Mouse (Mus musculus) midbrain, embryonic 15.5 days (tissue): ENCODE measurements around the gene H2afy2. TPM values are rescaled to one million over a fixed set of nuclear protein-coding genes. Genes with fewer than 3 reads are reported as not detected.

ENCODE experiments used
- ATAC-seq: fragments of 200-750 bp; cut with Nextera tagmentation; replicated peaks from 2 replicates; pipeline ENCODE4 v1.8.0; 2017; ENCODE audit warnings: moderate TSS enrichment
- H3K27ac ChIP-seq: fragments of 300-500 bp; sonication (generic); 2 replicates; pipeline ENCODE4 v1.5.1; 2015; ENCODE audit warnings: mild to moderate bottlenecking, inconsistent platforms
- H3K27me3 ChIP-seq: fragments of 300-500 bp; sonication (generic); replicated peaks from 2 replicates; pipeline ENCODE4 v1.6.1; 2015; ENCODE audit warnings: inconsistent platforms
- H3K36me3 ChIP-seq: fragments of 300-500 bp; sonication (generic); replicated peaks from 2 replicates; pipeline ENCODE4 v1.6.1; 2015; ENCODE audit warnings: inconsistent platforms
- H3K4me1 ChIP-seq: fragments of 300-500 bp; sonication (generic); 2 replicates; pipeline ENCODE4 v1.6.1; 2015; ENCODE audit warnings: inconsistent platforms
- H3K4me2 ChIP-seq: fragments of 300-500 bp; sonication (generic); 2 replicates; pipeline ENCODE4 v1.6.1; 2015; ENCODE audit warnings: inconsistent platforms, mild to moderate bottlenecking, moderate library complexity
- H3K4me3 ChIP-seq: fragments of 300-500 bp; sonication (generic); 2 replicates; pipeline ENCODE4 v1.5.1; 2015; ENCODE audit warnings: mild to moderate bottlenecking, inconsistent platforms
- H3K9ac ChIP-seq: fragments of 300-500 bp; sonication (generic); 2 replicates; pipeline ENCODE4 v1.6.1; 2015; ENCODE audit warnings: mild to moderate bottlenecking, inconsistent platforms
- H3K9me3 ChIP-seq: fragments of 300-500 bp; sonication (generic); 2 replicates; pipeline ENCODE4 v1.6.1; 2016; ENCODE audit warnings: inconsistent platforms
- WGBS: fragments of 180-500 bp; shearing (Covaris S2); methylation state at CpG from one replicate; pipeline ENCODE4 v1.1.7; 2015; ENCODE audit warnings: mixed read lengths; 5-methylcytosine and 5-hydroxymethylcytosine counted together
- polyA plus RNA-seq: library from polyadenylated mRNA; unstranded; fragments of >200 nt; fragmentation: Nextera tagmentation; extraction: Ambion mirVana; gene quantifications from 2 replicates; pipeline ENCODE4 v1.2.1, GENCODE M21; 2015

The H2afy2 gene
- polyA plus RNA-seq, 1 experiment from 2014 or later = 327 TPM

DNA sequence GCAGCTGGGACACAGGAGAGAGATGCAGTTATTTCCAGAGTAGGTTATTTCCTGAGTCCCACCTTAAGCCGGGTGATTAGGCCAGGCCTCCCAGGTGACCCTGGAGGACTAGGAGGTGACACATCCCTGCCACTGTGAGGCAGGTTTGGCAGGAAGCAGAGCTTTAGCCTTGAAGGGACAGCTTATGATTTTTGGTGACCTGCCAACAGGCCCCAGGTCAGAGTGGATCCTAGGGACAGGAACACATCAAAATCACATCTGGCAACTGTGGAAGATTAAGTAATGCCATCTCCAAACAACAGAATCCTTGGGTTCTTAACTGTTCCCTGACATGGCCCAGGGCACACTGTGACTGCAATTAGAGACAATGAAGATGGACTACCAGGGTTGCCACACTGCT lies 42.6 kb downstream of the H2afy2 start:
- no peaks in the 10 kb centered on the region for H3K4me1 ChIP-seq
- H3K36me3 ChIP-seq = peaks cover 80% of the 10 kb centered on the region
- no peak overlapping the region for H3K27ac ChIP-seq
- H3K9me3 ChIP-seq = no peaks in the 10 kb centered on the region
- no peak overlapping the region for H3K4me2 ChIP-seq
- H3K9ac ChIP-seq = no peak overlapping the region
- H3K4me3 ChIP-seq = no peak overlapping the region
- ATAC-seq = no peak
- 100% methylated on average over 1 of the region's 1 CpGs for WGBS
- no peaks in the 10 kb centered on the region for H3K27me3 ChIP-seq

GRCm38 (mm10) chr10:61738126-61738525 lies 45.8 kb downstream of the H2afy2 start:
- H3K9me3 ChIP-seq = no peaks in the 10 kb centered on the region
- H3K27me3 ChIP-seq = no peaks in the 10 kb centered on the region
- no peak for ATAC-seq
- no peak overlapping the region for H3K27ac ChIP-seq
- H3K4me1 ChIP-seq = no peaks in the 10 kb centered on the region
- H3K36me3 ChIP-seq = peaks cover 50% of the 10 kb centered on the region
- H3K4me3 ChIP-seq = no peak overlapping the region
- no peak overlapping the region for H3K4me2 ChIP-seq
- no peak overlapping the region for H3K9ac ChIP-seq
- WGBS = 91% methylated on average over 4 of the region's 4 CpGs

GRCm38 (mm10) chr10:61737537-61737936 lies 46.4 kb downstream of the H2afy2 start:
- H3K27ac ChIP-seq = no peak overlapping the region
- no peak overlapping the region for H3K4me3 ChIP-seq
- no peaks in the 10 kb centered on the region for H3K27me3 ChIP-seq
- no peaks in the 10 kb centered on the region for H3K9me3 ChIP-seq
- H3K4me1 ChIP-seq = no peaks in the 10 kb centered on the region
- H3K9ac ChIP-seq = no peak overlapping the region
- peaks cover 44% of the 10 kb centered on the region for H3K36me3 ChIP-seq
- no peak overlapping the region for H3K4me2 ChIP-seq
- 94% methylated on average over 1 of the region's 1 CpGs for WGBS
- no peak for ATAC-seq

- Histone ChIP-seq H3K27me3 (no peaks in the 10 kb centered on the region), H3K9ac (no peak overlapping the region), H3K4me2 (no peak overlapping the region), H3K27ac (peak overlapping the region; percentile 34; the same call in 1 of the 2 replicates), H3K4me1 (no peaks in the 10 kb centered on the region), H3K36me3 (peaks cover 37% of the 10 kb centered on the region), H3K4me3 (no peak overlapping the region), H3K9me3 (no peaks in the 10 kb centered on the region)
- 75% methylated on average over 10 of the region's 10 CpGs for WGBS
- ATAC-seq = no peak; the same call in 1 of the 2 replicates
Measured at GRCm38 (mm10) chr10:61736671-61737078, 47.3 kb downstream of the H2afy2 start.

- H3K9ac ChIP-seq = no peak overlapping the region
- no peak overlapping the region for H3K4me2 ChIP-seq
- H3K27me3 ChIP-seq = no peaks in the 10 kb centered on the region
- no peak for ATAC-seq
- H3K27ac ChIP-seq = no peak overlapping the region
- H3K9me3 ChIP-seq = no peaks in the 10 kb centered on the region
- 57% methylated on average over 3 of the region's 3 CpGs for WGBS
- no peaks in the 10 kb centered on the region for H3K4me1 ChIP-seq
- H3K4me3 ChIP-seq = no peak overlapping the region
- H3K36me3 ChIP-seq = peaks cover 15% of the 10 kb centered on the region; the same call in 1 of the 2 replicates
Measured at GRCm38 (mm10) chr10:61734377-61734776, 49.6 kb downstream of the H2afy2 start.

GRCm38 (mm10) chr10:61730171-61730570 lies 53.8 kb downstream of the H2afy2 start:
- 93% methylated on average over 6 of the region's 6 CpGs for WGBS

DNA sequence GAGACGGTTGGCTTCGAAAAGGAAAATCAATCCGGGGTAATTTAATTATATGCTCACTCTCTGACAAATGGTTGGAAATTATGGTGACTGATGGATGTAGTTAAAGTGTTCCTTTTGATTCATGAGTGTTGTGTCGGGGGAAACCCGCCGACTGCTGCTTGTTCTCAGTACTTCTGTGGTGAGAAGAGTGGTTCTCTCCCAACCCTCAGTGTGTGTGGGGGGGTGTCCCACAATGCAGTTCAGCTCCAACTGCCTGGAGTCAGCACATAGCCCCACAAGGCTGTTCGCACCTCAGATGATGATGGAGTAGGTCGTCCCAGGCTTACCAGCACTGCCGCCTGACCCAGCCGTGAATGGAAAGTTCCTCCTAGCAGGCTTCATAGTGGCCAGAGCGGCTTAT lies 54.8 kb downstream of the H2afy2 start:
- no peaks in the 10 kb centered on the region for H3K9me3 ChIP-seq
- H3K36me3 ChIP-seq = no peaks in the 10 kb centered on the region
- no peak overlapping the region for H3K4me2 ChIP-seq
- no peak overlapping the region for H3K9ac ChIP-seq
- WGBS = 90% methylated on average over 11 of the region's 11 CpGs
- H3K4me3 ChIP-seq = no peak overlapping the region
- H3K4me1 ChIP-seq = no peaks in the 10 kb centered on the region
- no peak overlapping the region for H3K27ac ChIP-seq
- H3K27me3 ChIP-seq = no peaks in the 10 kb centered on the region
- ATAC-seq = no peak

More at GRCm38 (mm10) chr10:61730171-61730570, 53.8 kb downstream of the H2afy2 start:
- Histone ChIP-seq H3K27ac (no peak overlapping the region), H3K4me2 (no peak overlapping the region), H3K9ac (no peak overlapping the region), H3K4me3 (no peak overlapping the region), H3K27me3 (no peaks in the 10 kb centered on the region), H3K9me3 (no peaks in the 10 kb centered on the region), H3K36me3 (no peaks in the 10 kb centered on the region), H3K4me1 (no peaks in the 10 kb centered on the region)
- ATAC-seq = no peak

- no peak for ATAC-seq
- Histone ChIP-seq H3K4me3 (no peak overlapping the region), H3K9ac (no peak overlapping the region), H3K36me3 (no peaks in the 10 kb centered on the region), H3K27me3 (no peaks in the 10 kb centered on the region), H3K27ac (no peak overlapping the region), H3K9me3 (no peaks in the 10 kb centered on the region), H3K4me2 (no peak overlapping the region), H3K4me1 (no peaks in the 10 kb centered on the region)
- 66% methylated on average over 6 of the region's 6 CpGs for WGBS
Measured at GRCm38 (mm10) chr10:61723271-61723670, 60.7 kb downstream of the H2afy2 start.

- H3K4me3 ChIP-seq = no peak overlapping the region
- ATAC-seq = no peak
- H3K27me3 ChIP-seq = no peaks in the 10 kb centered on the region
- H3K4me1 ChIP-seq = no peaks in the 10 kb centered on the region
- WGBS = 92% methylated on average over 3 of the region's 3 CpGs
- no peak overlapping the region for H3K9ac ChIP-seq
- no peaks in the 10 kb centered on the region for H3K36me3 ChIP-seq
- no peak overlapping the region for H3K4me2 ChIP-seq
- no peak overlapping the region for H3K27ac ChIP-seq
- H3K9me3 ChIP-seq = no peaks in the 10 kb centered on the region
Measured at GRCm38 (mm10) chr10:61722215-61722614, 61.7 kb downstream of the H2afy2 start.

- H3K9me3 ChIP-seq = no peaks in the 10 kb centered on the region
- no peak overlapping the region for H3K9ac ChIP-seq
- no peak overlapping the region for H3K27ac ChIP-seq
- ATAC-seq = no peak
- no peak overlapping the region for H3K4me2 ChIP-seq
- no peaks in the 10 kb centered on the region for H3K27me3 ChIP-seq
- H3K4me3 ChIP-seq = no peak overlapping the region
- WGBS = 89% methylated on average over 7 of the region's 7 CpGs
- no peaks in the 10 kb centered on the region for H3K36me3 ChIP-seq
- H3K4me1 ChIP-seq = peaks cover 3% of the 10 kb centered on the region
Measured at GRCm38 (mm10) chr10:61720331-61720730, 63.6 kb downstream of the H2afy2 start.

GRCm38 (mm10) chr10:61717406-61718296 lies 66.3 kb downstream of the H2afy2 start:
- 91% methylated on average over 12 of the region's 12 CpGs for WGBS
- Histone ChIP-seq H3K9me3 (no peaks in the 10 kb centered on the region), H3K27me3 (0 out of 2 replicates have a peak, but pooled peaks cover 2% of the 10 kb centered on the region), H3K4me3 (no peak overlapping the region), H3K9ac (no peak overlapping the region), H3K4me2 (no peak overlapping the region), H3K4me1 (peaks cover 4% of the 10 kb centered on the region), H3K36me3 (no peaks in the 10 kb centered on the region), H3K27ac (no peak overlapping the region)
- ATAC-seq = no peak

DNA sequence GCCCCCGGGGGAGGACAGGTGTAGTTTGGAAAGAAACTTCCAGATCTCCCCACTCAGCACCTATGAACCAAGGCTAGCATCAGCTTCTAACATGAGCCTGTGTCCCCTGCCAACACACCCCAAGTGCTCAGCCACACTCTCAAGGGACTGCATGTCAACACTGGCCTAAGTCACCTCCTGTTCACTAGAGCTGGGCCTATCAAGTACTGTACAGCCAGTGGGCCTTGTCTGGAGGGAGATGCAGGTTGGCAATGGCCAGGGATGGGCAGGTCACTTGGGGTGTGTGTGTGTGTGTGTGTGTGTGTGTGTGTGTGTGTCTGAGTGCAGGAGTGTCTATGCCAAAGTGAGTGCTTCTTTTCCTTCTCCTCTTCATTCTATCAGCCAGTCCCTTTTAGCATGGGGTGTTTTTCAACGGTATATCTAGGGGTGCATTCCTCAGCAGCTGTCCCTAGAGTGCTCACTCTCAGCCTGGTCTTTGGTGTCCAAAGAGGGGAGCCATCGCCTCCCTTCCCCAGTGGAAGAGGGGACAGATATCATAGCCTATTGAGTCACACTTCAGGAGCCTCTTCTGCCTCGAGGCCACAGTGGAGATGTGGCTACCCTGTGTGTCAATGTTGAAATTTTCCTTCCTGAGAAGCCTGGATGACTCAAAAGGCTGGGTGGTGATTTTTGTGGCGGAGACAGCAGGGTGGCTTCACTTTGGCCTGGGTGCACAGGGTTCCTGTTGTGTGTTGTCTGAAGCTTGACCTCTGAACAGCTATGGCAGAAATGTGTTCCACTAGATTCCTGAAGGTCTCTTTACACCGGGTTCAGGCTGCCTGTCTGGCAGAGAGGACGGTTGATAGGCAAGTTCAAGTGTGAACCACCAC lies 67.7 kb downstream of the H2afy2 start:
- Histone ChIP-seq H3K9me3 (no peaks in the 10 kb centered on the region), H3K36me3 (no peaks in the 10 kb centered on the region), H3K27me3 (0 out of 2 replicates have a peak, but pooled peaks cover 2% of the 10 kb centered on the region), H3K27ac (no peak overlapping the region), H3K9ac (0 out of 2 replicates have a peak overlapping the region, but pooled peaks have one; percentile 47), H3K4me3 (peak overlapping the region; percentile 54; the same call in 1 of the 2 replicates), H3K4me1 (peaks cover 4% of the 10 kb centered on the region), H3K4me2 (peak overlapping the region; percentile 82)
- no peak for ATAC-seq
- 76% methylated on average over 7 of the region's 7 CpGs for WGBS
